Mouse (Mus musculus): ENCODE results near the gene Fut8. TPM values are rescaled to one million over a fixed set of nuclear protein-coding genes. Genes with fewer than 3 reads are reported as not detected.
"Not testable (repeated sequence)": the region's sequence is repeated elsewhere in the genome, so short reads cannot be mapped to it uniquely, and the experiment has no call there.

Gene Fut8
- polyA plus RNA-seq, 1 experiment from 2014 or later, result 24.5 TPM

DNA sequence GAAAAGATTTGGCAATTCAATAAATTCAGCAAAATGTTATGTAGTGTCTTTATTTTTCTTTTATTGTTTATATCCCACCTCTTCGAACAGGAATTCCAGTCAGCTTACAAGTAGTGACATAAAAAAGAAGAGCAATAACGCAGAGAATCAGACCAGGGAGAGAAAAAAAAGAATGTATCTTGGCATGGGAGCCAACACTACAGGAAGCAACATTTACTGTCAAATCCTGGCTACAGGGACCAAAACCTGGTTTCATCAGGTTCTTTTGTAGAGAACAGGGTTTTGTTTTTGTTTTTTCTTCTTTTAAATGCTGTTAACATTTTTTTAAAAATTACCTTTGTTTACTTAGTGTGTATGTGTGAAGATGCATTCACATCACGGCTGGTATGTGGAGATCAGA, 273.7 kb downstream of the Fut8 start:
- no peak overlapping the region for H3K9ac ChIP-seq
- no peaks in the 10 kb centered on the region for H3K27me3 ChIP-seq
- H3K36me3 ChIP-seq, result no peaks in the 10 kb centered on the region
- WGBS, result 68% methylated on average over 3 of the region's 3 CpGs
- H3K4me1 ChIP-seq, result no peaks in the 10 kb centered on the region
- H3K4me2 ChIP-seq, result no peak overlapping the region
- H3K27ac ChIP-seq, result no peak overlapping the region
- H3K4me3 ChIP-seq, result no peak overlapping the region
- no peak for ATAC-seq (ENCODE audit: insufficient number of reproducible peaks, low FRiP score, low TSS enrichment, low read depth)
- no peaks in the 10 kb centered on the region for H3K9me3 ChIP-seq

DNA sequence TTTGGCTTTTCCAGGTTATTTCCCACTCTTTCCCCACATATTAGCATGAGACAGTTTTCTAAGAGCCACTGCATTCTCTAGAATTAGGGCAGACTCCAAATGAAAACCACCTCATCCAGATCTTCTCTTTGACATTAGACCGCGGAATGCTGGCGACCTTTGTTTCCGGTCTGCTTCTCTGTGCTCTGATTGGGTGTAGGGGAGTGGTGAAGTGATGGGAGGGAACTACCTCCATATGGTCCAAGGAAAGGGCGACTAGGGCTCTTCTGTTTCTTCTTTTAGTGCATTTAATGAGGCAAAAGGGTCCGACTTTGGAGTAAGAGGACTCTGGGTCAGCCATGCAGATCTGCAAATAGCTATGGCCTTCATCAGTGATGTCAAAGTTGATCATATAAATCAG, 278.9 kb downstream of the Fut8 start:
- Histone ChIP-seq H3K4me2 (no peak overlapping the region), H3K9ac (no peak overlapping the region), H3K9me3 (no peaks in the 10 kb centered on the region), H3K36me3 (no peaks in the 10 kb centered on the region), H3K27me3 (no peaks in the 10 kb centered on the region), H3K4me1 (peaks cover 3% of the 10 kb centered on the region; the same call in 1 of the 2 replicates), H3K4me3 (no peak overlapping the region), H3K27ac (no peak overlapping the region)
- 59% methylated on average over 6 of the region's 6 CpGs for WGBS
- no peak for ATAC-seq (ENCODE audit: insufficient number of reproducible peaks, low FRiP score, low TSS enrichment, low read depth)

DNA sequence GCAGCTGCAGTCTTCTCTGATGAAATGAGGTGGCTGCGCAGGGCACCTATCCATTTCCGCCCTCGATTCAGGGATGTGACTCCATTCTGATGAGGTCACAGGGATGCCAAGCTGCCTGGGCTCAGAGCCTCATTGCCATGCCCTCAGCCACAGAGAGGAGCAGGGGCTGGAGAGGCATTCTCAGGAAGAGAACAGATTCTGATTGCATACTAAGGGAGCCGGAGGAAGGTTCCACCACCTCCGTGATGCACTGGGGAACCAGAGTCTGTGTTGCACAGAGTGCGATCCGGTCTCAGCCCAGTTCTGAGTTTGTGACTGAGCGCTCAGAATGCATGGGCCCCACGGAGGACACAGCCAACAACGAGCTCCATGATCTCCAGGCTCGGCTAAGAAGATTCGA, 279.8 kb downstream of the Fut8 start:
- H3K4me3 ChIP-seq, result no peak overlapping the region
- peaks cover 3% of the 10 kb centered on the region; the same call in 1 of the 2 replicates for H3K4me1 ChIP-seq
- H3K9me3 ChIP-seq, result no peaks in the 10 kb centered on the region
- no peaks in the 10 kb centered on the region for H3K36me3 ChIP-seq
- H3K27ac ChIP-seq, result no peak overlapping the region
- H3K4me2 ChIP-seq, result no peak overlapping the region
- no peak for ATAC-seq (ENCODE audit: insufficient number of reproducible peaks, low FRiP score, low TSS enrichment, low read depth)
- H3K27me3 ChIP-seq, result no peaks in the 10 kb centered on the region
- no peak overlapping the region for H3K9ac ChIP-seq
- 65% methylated on average over 12 of the region's 12 CpGs for WGBS

DNA sequence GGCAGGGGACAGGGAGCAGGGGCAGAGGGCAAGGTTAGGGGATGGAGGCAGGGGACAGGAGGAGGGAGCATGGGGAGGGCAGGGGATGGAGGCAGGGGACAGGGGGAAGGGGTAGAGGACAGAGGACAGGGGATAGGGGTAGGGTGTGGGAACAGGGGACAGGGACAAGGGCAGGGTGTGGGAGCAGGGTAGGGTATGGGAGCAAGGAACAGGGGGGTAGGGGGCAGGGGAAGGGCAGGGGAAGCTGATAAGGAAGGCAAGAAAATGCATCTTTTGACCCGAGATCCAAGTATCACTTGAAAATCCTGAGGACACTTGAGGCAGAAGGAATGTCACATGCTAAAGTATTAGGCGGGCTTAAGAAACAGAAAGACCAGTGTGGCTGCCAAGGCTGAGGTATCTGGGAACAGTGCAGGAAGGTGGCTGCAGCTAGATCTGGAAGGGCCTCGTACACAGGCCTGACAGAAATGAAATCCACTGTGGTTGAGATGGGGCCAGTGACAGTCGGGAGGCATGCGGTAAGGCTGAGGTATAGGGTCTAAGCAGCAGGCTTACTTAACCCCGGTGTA, 281.7 kb downstream of the Fut8 start:
- no peaks in the 10 kb centered on the region for H3K27me3 ChIP-seq
- H3K9ac ChIP-seq, result no peak overlapping the region
- ATAC-seq (ENCODE audit: insufficient number of reproducible peaks, low FRiP score, low TSS enrichment, low read depth), result no peak
- peaks cover 3% of the 10 kb centered on the region; the same call in 1 of the 2 replicates for H3K4me1 ChIP-seq
- H3K27ac ChIP-seq, result no peak overlapping the region
- no peaks in the 10 kb centered on the region for H3K9me3 ChIP-seq
- no peak overlapping the region for H3K4me3 ChIP-seq
- 63% methylated on average over 6 of the region's 6 CpGs for WGBS
- no peak overlapping the region for H3K4me2 ChIP-seq
- H3K36me3 ChIP-seq, result no peaks in the 10 kb centered on the region

DNA sequence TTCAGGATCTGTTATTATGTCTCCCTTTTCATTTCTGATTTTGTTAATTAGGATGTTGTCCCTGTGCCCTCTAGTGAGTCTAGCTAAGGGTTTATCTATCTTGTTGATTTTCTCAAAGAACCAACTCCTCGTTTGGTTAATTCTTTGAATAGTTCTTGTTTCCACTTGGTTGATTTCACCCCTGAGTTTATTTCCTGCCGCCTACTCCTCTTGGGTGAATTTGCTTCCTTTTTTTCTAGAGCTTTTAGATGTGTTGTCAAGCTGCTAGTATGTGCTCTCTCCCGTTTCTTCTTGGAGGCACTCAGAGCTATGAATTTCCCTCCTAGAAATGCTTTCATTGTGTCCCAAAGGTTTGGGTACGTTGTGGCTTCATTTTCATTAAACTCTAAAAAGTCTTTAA, 286.1 kb downstream of the Fut8 start:
- not testable (repeated sequence) for H3K27me3 ChIP-seq; H3K4me1 ChIP-seq; H3K27ac ChIP-seq; H3K36me3 ChIP-seq; ATAC-seq (ENCODE audit: insufficient number of reproducible peaks, low FRiP score, low TSS enrichment, low read depth); H3K4me2 ChIP-seq; H3K9me3 ChIP-seq; H3K4me3 ChIP-seq; H3K9ac ChIP-seq
- WGBS, result 81% methylated on average over 4 of the region's 4 CpGs

All from limb, embryonic 15.5 days (tissue).